Mouse (Mus musculus) heart, embryonic 16.5 days (tissue): ENCODE measurements at regions not wholly inside any gene's neighbourhood (a gene's known extent, or its start where the extent isn't known, plus 50 kb on each side); places are given as distances from the start of the nearest gene placed in this dataset.

Experiments used
- ATAC-seq: fragments of 200-750 bp; cut with Nextera tagmentation; replicated peaks from 2 replicates; pipeline ENCODE4 v1.8.0; 2017; ENCODE audit warnings: moderate number of reproducible peaks; ENCODE audit not compliant: insufficient read depth, low FRiP score; ENCODE audit errors: extremely low read depth
- H3K27ac ChIP-seq: fragments of 300-500 bp; sonication (generic); 2 replicates; pipeline ENCODE4 v1.5.1; 2014; ENCODE audit warnings: mild to moderate bottlenecking, low read length, control low read depth, moderate library complexity
- H3K27me3 ChIP-seq: fragments of 300-500 bp; sonication (generic); 2 replicates; pipeline ENCODE4 v1.6.1; 2014; ENCODE audit warnings: low read length, mixed read lengths; ENCODE audit not compliant: control insufficient read depth, insufficient read depth
- H3K36me3 ChIP-seq: fragments of 300-500 bp; sonication (generic); 2 replicates; pipeline ENCODE4 v1.6.1; 2014; ENCODE audit not compliant: control insufficient read depth, insufficient read depth
- H3K4me1 ChIP-seq: fragments of 300-500 bp; sonication (generic); 2 replicates; pipeline ENCODE4 v1.6.1; 2014; ENCODE audit warnings: low read length, mixed read lengths; ENCODE audit not compliant: control insufficient read depth, insufficient read depth
- H3K4me2 ChIP-seq: fragments of 300-500 bp; sonication (generic); 2 replicates; pipeline ENCODE4 v1.6.1; 2014; ENCODE audit warnings: low read depth, mild to moderate bottlenecking, control low read depth, low read length
- H3K4me3 ChIP-seq: fragments of 300-500 bp; sonication (generic); 2 replicates; pipeline ENCODE4 v1.5.1; 2014; ENCODE audit warnings: mild to moderate bottlenecking, control low read depth, low read length
- H3K9ac ChIP-seq: fragments of 300-500 bp; sonication (generic); 2 replicates; pipeline ENCODE4 v1.6.1; 2014; ENCODE audit warnings: low read length, control low read depth
- H3K9me3 ChIP-seq: fragments of 300-500 bp; sonication (generic); replicated peaks from 2 replicates; pipeline ENCODE4 v1.6.1; 2016; ENCODE audit warnings: low read length; ENCODE audit not compliant: control insufficient read depth
- WGBS: fragments of 180-500 bp; shearing (Covaris S2); extraction: QIAGEN DNeasy Blood & Tissue Kit; methylation state at CpG from one replicate; pipeline ENCODE4 v1.1.7; 2014; 5-methylcytosine and 5-hydroxymethylcytosine counted together

- Histone ChIP-seq H3K4me2 (no peak overlapping the region), H3K36me3 (no peaks in the 10 kb centered on the region), H3K4me1 (no peaks in the 10 kb centered on the region), H3K9me3 (no peaks in the 10 kb centered on the region), H3K9ac (no peak overlapping the region), H3K4me3 (no peak overlapping the region), H3K27ac (no peak overlapping the region), H3K27me3 (no peaks in the 10 kb centered on the region)
- no peak for ATAC-seq
- WGBS, result 81% methylated on average over 9 of the region's 9 CpGs
Observed at GRCm38 (mm10) chr1:90380034-90380705, 176.4 kb downstream of the Ackr3 start.

- H3K27ac ChIP-seq, result no peak overlapping the region
- no peaks in the 10 kb centered on the region for H3K9me3 ChIP-seq
- no peak for ATAC-seq
- no peaks in the 10 kb centered on the region for H3K36me3 ChIP-seq
- no peaks in the 10 kb centered on the region for H3K4me1 ChIP-seq
- H3K27me3 ChIP-seq, result no peaks in the 10 kb centered on the region
- H3K4me2 ChIP-seq, result no peak overlapping the region
- H3K4me3 ChIP-seq, result no peak overlapping the region
- no peak overlapping the region for H3K9ac ChIP-seq
- WGBS, result 61% methylated on average over 11 of the region's 11 CpGs
Observed at GRCm38 (mm10) chr1:90382941-90383470, 179.2 kb downstream of the Ackr3 start.

GRCm38 (mm10) chr1:90385024-90385423 is 181.2 kb downstream of the Ackr3 start:
- H3K27ac ChIP-seq, result no peak overlapping the region
- 69% methylated on average over 4 of the region's 4 CpGs for WGBS
- H3K4me2 ChIP-seq, result no peak overlapping the region
- H3K4me1 ChIP-seq, result no peaks in the 10 kb centered on the region
- no peak overlapping the region for H3K4me3 ChIP-seq
- no peak for ATAC-seq
- H3K9me3 ChIP-seq, result no peaks in the 10 kb centered on the region
- no peaks in the 10 kb centered on the region for H3K27me3 ChIP-seq
- H3K9ac ChIP-seq, result no peak overlapping the region
- H3K36me3 ChIP-seq, result no peaks in the 10 kb centered on the region

GRCm38 (mm10) chr1:90386792-90387191 is 183.0 kb downstream of the Ackr3 start:
- Histone ChIP-seq H3K27ac (no peak overlapping the region), H3K4me1 (no peaks in the 10 kb centered on the region), H3K9ac (no peak overlapping the region), H3K36me3 (no peaks in the 10 kb centered on the region), H3K9me3 (no peaks in the 10 kb centered on the region), H3K4me2 (no peak overlapping the region), H3K4me3 (no peak overlapping the region), H3K27me3 (no peaks in the 10 kb centered on the region)
- WGBS, result 87% methylated on average over 7 of the region's 7 CpGs
- ATAC-seq, result no peak

- Histone ChIP-seq H3K4me2 (no peak overlapping the region), H3K9me3 (no peaks in the 10 kb centered on the region), H3K36me3 (no peaks in the 10 kb centered on the region), H3K4me1 (no peaks in the 10 kb centered on the region), H3K27me3 (no peaks in the 10 kb centered on the region), H3K9ac (no peak overlapping the region), H3K4me3 (no peak overlapping the region), H3K27ac (no peak overlapping the region)
- WGBS, result 81% methylated on average over 7 of the region's 7 CpGs
- ATAC-seq, result no peak
Observed at GRCm38 (mm10) chr1:90390422-90390821, 186.6 kb downstream of the Ackr3 start.

GRCm38 (mm10) chr1:90393861-90394260 is 190.1 kb downstream of the Ackr3 start:
- Histone ChIP-seq H3K9ac (no peak overlapping the region), H3K27ac (no peak overlapping the region), H3K4me3 (no peak overlapping the region), H3K4me2 (no peak overlapping the region), H3K4me1 (0 out of 2 replicates have a peak, but pooled peaks cover 6% of the 10 kb centered on the region), H3K36me3 (no peaks in the 10 kb centered on the region), H3K9me3 (no peaks in the 10 kb centered on the region), H3K27me3 (no peaks in the 10 kb centered on the region)
- no peak for ATAC-seq
- WGBS, result 42% methylated on average over 5 of the region's 5 CpGs

- H3K9ac ChIP-seq, result no peak overlapping the region
- H3K4me3 ChIP-seq, result no peak overlapping the region
- WGBS, result 72% methylated on average over 5 of the region's 5 CpGs
- no peaks in the 10 kb centered on the region for H3K9me3 ChIP-seq
- H3K36me3 ChIP-seq, result no peaks in the 10 kb centered on the region
- no peak overlapping the region for H3K27ac ChIP-seq
- 0 out of 2 replicates have a peak, but pooled peaks cover 7% of the 10 kb centered on the region for H3K4me1 ChIP-seq
- no peaks in the 10 kb centered on the region for H3K27me3 ChIP-seq
- H3K4me2 ChIP-seq, result no peak overlapping the region
- ATAC-seq, result no peak
Observed at GRCm38 (mm10) chr1:90395331-90396016, 191.7 kb downstream of the Ackr3 start.

GRCm38 (mm10) chr1:90396660-90397059 is 192.9 kb downstream of the Ackr3 start:
- Histone ChIP-seq H3K4me2 (no peak overlapping the region), H3K36me3 (no peaks in the 10 kb centered on the region), H3K4me3 (no peak overlapping the region), H3K9ac (no peak overlapping the region), H3K27me3 (no peaks in the 10 kb centered on the region), H3K27ac (no peak overlapping the region), H3K4me1 (0 out of 2 replicates have a peak, but pooled peaks cover 7% of the 10 kb centered on the region), H3K9me3 (no peaks in the 10 kb centered on the region)
- ATAC-seq, result no peak
- 67% methylated on average over 1 of the region's 1 CpGs for WGBS

GRCm38 (mm10) chr1:90397355-90397754 is 193.6 kb downstream of the Ackr3 start:
- H3K4me3 ChIP-seq, result no peak overlapping the region
- no peak overlapping the region for H3K27ac ChIP-seq
- 0 out of 2 replicates have a peak, but pooled peaks cover 7% of the 10 kb centered on the region for H3K4me1 ChIP-seq
- ATAC-seq, result no peak
- H3K27me3 ChIP-seq, result no peaks in the 10 kb centered on the region
- H3K9me3 ChIP-seq, result no peaks in the 10 kb centered on the region
- no peak overlapping the region for H3K4me2 ChIP-seq
- H3K9ac ChIP-seq, result no peak overlapping the region
- WGBS, result 89% methylated on average over 5 of the region's 5 CpGs
- H3K36me3 ChIP-seq, result no peaks in the 10 kb centered on the region
